Mouse (Mus musculus): ENCODE measurements around the gene Syvn1.

DNA sequence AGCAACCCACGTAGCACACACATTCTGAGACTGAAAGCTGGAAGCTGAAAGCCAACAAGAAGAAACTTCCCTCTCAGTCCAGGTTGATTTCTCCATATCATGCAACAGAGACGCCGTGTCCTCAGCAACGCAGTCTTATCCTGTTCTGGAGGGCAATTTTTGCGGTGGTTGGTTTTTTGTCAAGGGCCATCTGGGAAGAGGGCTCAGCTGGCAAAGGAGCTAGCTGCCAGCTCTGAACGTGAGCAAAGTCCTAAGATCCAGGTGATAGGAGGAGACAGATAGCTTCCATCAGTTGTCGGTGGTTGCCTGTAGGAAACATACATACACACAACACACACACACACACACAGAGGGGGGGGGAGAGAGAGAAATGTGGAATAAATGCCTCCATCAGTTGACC is 8.1 kb upstream of the Syvn1 start:
- TF ChIP-seq CTCF (conservative IDR thresholded peaks at IDR 0.05; ENCODE audit: insufficient read depth, insufficient read length, low read depth, low read length), result no peak
- TF ChIP-seq POLR2A (IDR thresholded peaks at IDR 0.05; ENCODE audit: low read depth, low read length), result no peak

All from kidney, adult 2 months (tissue).